Mouse (Mus musculus): Measurements from ENCODE around the gene Fam129b. TPM values are rescaled to one million over a fixed set of nuclear protein-coding genes. Genes with fewer than 3 reads are reported as not detected.

Fam129b gene
- total and polyA plus RNA-seq, 3 experiments: 17.5 to 20.0 TPM; not detected in 1

DNA sequence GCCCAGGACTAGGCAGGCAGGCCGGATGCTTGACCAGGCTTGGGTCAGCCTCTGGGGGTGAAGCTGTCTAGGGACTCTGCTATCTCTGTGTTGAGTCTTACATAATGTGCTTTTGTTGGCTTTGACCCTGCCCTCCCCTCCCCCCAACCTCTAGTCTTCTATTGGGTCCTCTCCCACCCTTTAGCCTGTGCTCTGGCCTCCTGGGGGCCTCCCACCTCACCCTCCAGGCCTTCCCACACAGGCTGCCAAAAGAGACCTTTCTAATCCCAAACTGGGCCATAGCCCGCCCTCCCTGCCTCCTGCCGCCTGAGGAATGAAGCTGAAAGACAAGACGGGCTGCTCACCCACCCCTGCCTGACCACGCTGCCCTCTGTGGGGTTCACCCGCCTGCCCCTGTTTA is 5.1 kb downstream of the Fam129b start:
- no peak overlapping the region for H3K27ac ChIP-seq (ENCODE audit: control insufficient read depth, low read depth, low read length)

DNA sequence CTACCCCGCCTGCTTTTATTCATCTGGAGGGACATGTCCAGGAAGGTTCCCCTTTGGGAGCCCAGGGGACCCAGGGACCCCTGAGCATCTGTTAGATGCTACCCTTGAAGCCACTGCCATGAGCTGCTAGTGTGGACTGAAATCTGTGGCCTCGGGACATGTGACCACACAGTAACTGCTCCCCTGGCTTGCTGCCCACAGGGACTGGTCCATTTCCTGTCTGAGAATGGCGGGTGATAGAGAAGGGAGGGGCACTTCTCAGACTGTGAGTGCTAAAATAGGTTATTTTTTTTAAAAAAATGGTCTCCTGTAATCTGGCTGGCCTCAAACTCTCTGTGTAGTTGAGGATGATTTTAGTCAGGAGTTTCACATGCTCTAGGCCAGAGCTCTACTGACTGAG is 5.8 kb downstream of the Fam129b start:
- TF ChIP-seq USF2 (IDR thresholded peaks at IDR 0.05; ENCODE audit: borderline replicate concordance in 1 of 2, insufficient read depth in 1 of 2, low read depth in 1 of 2, low read length in 2 of 2) (no peak), MEF2A (IDR thresholded peaks at IDR 0.05; ENCODE audit: extremely low read depth, insufficient replicate concordance, low read depth, low read length, poor library complexity, severe bottlenecking) (no peak), CTCF (IDR thresholded peaks at IDR 0.05 in 2 of 3, conservative IDR thresholded peaks at IDR 0.05 in 1 of 3; ENCODE audit: control insufficient read depth in 1 of 3, insufficient read depth in 1 of 3, low read depth in 2 of 3, low read length in 3 of 3, poor library complexity in 1 of 3, severe bottlenecking in 1 of 3) (no peak), CHD1 (IDR thresholded peaks at IDR 0.05; ENCODE audit: low read depth, low read length) (no peak), BHLHE40 (IDR thresholded peaks at IDR 0.05; ENCODE audit: borderline replicate concordance, low read depth, low read length) (no peak), E2F4 (IDR thresholded peaks at IDR 0.05; ENCODE audit: borderline replicate concordance, low read depth, low read length) (no peak), ZC3H11A (IDR thresholded peaks at IDR 0.05; ENCODE audit: low read depth, low read length) (no peak), HCFC1 (IDR thresholded peaks at IDR 0.05; ENCODE audit: low read depth, low read length) (no peak), USF1 (IDR thresholded peaks at IDR 0.05; ENCODE audit: low read depth, low read length) (peak; percentile 75), POLR2A (IDR thresholded peaks at IDR 0.05; ENCODE audit: control insufficient read depth in 1 of 2, insufficient read depth in 1 of 2, low read depth in 1 of 2, low read length in 2 of 2, poor library complexity in 1 of 2) (no peak), ZNF384 (IDR thresholded peaks at IDR 0.05; ENCODE audit: low read depth, low read length) (peak; percentile 47; the same call in 1 of the 2 replicates), ZKSCAN1 (IDR thresholded peaks at IDR 0.05; ENCODE audit: low read depth, low read length) (no peak), SIN3A (IDR thresholded peaks at IDR 0.05; ENCODE audit: low read length) (no peak), TBP (IDR thresholded peaks at IDR 0.05; ENCODE audit: low read depth, low read length) (no peak), ETS1 (IDR thresholded peaks at IDR 0.05; ENCODE audit: low read depth, low read length) (no peak)
- peak; percentile 50 for DNase-seq (ENCODE audit: low read depth, low spot score)
- no peak overlapping the region for H3K9ac ChIP-seq (ENCODE audit: control insufficient read depth, low read depth, low read length, poor library complexity, severe bottlenecking)
- H3K4me1 ChIP-seq (ENCODE audit: control insufficient read depth in 1 of 2, insufficient read depth in 2 of 2, low read length in 2 of 2): peaks cover 8 to 34% of the 10 kb centered on the region in 2 experiments
- no peak overlapping the region for H3K27ac ChIP-seq (ENCODE audit: control insufficient read depth, low read depth, low read length)
- no peaks in the 10 kb centered on the region for H3K9me3 ChIP-seq (replicated peaks; ENCODE audit: insufficient read depth, low read length)
- peaks cover 2% of the 10 kb centered on the region; the same call in 1 of the 2 replicates for H3K79me2 ChIP-seq (ENCODE audit: control insufficient read depth, insufficient read depth, low read length, poor library complexity)
- H3K27me3 ChIP-seq (ENCODE audit: control insufficient read depth in 1 of 2, insufficient read depth in 2 of 2, low read length in 2 of 2): no peaks in the 10 kb centered on the region
- no peak overlapping the region for H3K4me3 ChIP-seq (ENCODE audit: control insufficient read depth in 1 of 2, insufficient read depth in 1 of 2, low read depth in 2 of 2, low read length in 2 of 2)
- peaks cover 0 to 14% of the 10 kb centered on the region in 2 experiments; a peak in 2 of 4 replicates for H3K36me3 ChIP-seq (ENCODE audit: control insufficient read depth in 1 of 2, insufficient read depth in 2 of 2, low read length in 2 of 2)

More for the DNA sequence above, 5.1 kb downstream of the Fam129b start:
- Histone ChIP-seq H3K79me2 (ENCODE audit: control insufficient read depth, insufficient read depth, low read length, poor library complexity) (peaks cover 2% of the 10 kb centered on the region), H3K36me3 (ENCODE audit: control insufficient read depth in 1 of 2, insufficient read depth in 2 of 2, low read length in 2 of 2) (peaks cover 0 to 14% of the 10 kb centered on the region in 2 experiments; a peak in 2 of 4 replicates), H3K9me3 (replicated peaks; ENCODE audit: insufficient read depth, low read length) (no peaks in the 10 kb centered on the region), H3K4me3 (ENCODE audit: control insufficient read depth in 1 of 2, insufficient read depth in 1 of 2, low read depth in 2 of 2, low read length in 2 of 2) (no peak overlapping the region), H3K4me1 (ENCODE audit: control insufficient read depth in 1 of 2, insufficient read depth in 2 of 2, low read length in 2 of 2) (peaks cover 8 to 34% of the 10 kb centered on the region in 2 experiments), H3K9ac (ENCODE audit: control insufficient read depth, low read depth, low read length, poor library complexity, severe bottlenecking) (no peak overlapping the region), H3K27me3 (ENCODE audit: control insufficient read depth in 1 of 2, insufficient read depth in 2 of 2, low read length in 2 of 2) (no peaks in the 10 kb centered on the region)
- DNase-seq (ENCODE audit: low read depth, low spot score): no peak
- no peak for TF ChIP-seq MAX (IDR thresholded peaks at IDR 0.05; ENCODE audit: low read length)
- no peak for TF ChIP-seq NELFE (IDR thresholded peaks at IDR 0.05; ENCODE audit: low read depth, low read length)
- TF ChIP-seq ZC3H11A (IDR thresholded peaks at IDR 0.05; ENCODE audit: low read depth, low read length): no peak
- TF ChIP-seq MYC (IDR thresholded peaks at IDR 0.05; ENCODE audit: low read depth, low read length): no peak
